Mouse (Mus musculus) bone marrow, adult 2 months (tissue): Measurements from ENCODE around the gene Csnk1e.

Experiments used
- CTCF ChIP-seq: fragments of 200-500 bp; IDR thresholded peaks from 2 replicates; pipeline ENCODE4 v1.5.1; 2011; ENCODE audit warnings: low read length, control low read depth; ENCODE audit not compliant: control insufficient read depth, insufficient read depth
- POLR2A ChIP-seq: fragments of 200-500 bp; IDR thresholded peaks from 2 replicates; pipeline ENCODE4 v1.6.1; 2011; ENCODE audit warnings: low read depth, mild to moderate bottlenecking, control low read depth, low read length, borderline replicate concordance; ENCODE audit not compliant: control insufficient read depth

- TF ChIP-seq CTCF: no peak
- no peak for TF ChIP-seq POLR2A
These were observed 27.9 kb downstream of the Csnk1e start for GRCm38 (mm10) chr15:79427516-79427915.
